Mouse (Mus musculus): ENCODE measurements around the gene Ankrd33. TPM values are rescaled to one million over a fixed set of nuclear protein-coding genes. Genes with fewer than 3 reads are reported as not detected.

Ankrd33 gene
- polyA plus RNA-seq, 1 experiment from 2014 or later: not detected

- CTCF ChIA-PET: interaction anchor here (0.7 to 2.1 kb wide), 6 partner anchors 16 to 91 kb away, joined by 3 to 8 read pairs (median 3); no protein-coding TSS in a partner anchor
- ATAC-seq (no peak), DNase-seq (ENCODE audit: low read depth, low spot score) (no peak)
- POLR2A ChIA-PET: interaction anchor here (1.2 to 1.3 kb wide), 2 partner anchors 17 to 27 kb away, joined by 3 read pairs; no protein-coding TSS in a partner anchor
- in situ Hi-C loops (cut with MboI; ENCODE audit: low pct_unique_long_range_greater_than_20kb): loop anchor here (10.0 kb wide), 1 partner anchor 47 kb away; no protein-coding TSS in a partner anchor
- TF ChIP-seq CTCF (IDR thresholded peaks at IDR 0.05): no peak
- H3K27me3 ChIP-seq: no peaks in the 10 kb centered on the region
These were observed 31.8 kb downstream of the Ankrd33 start for GRCm38 (mm10) chr15:101147115-101147909.

- ChIA-PET CTCF (interaction anchor here (0.7 to 2.1 kb wide), 10 partner anchors 10 to 136 kb away, joined by 3 to 8 read pairs (median 3); partner anchors contain the start of gene Atg101), POLR2A (interaction anchor here (1.2 to 1.3 kb wide), 2 partner anchors 16 to 27 kb away, joined by 3 read pairs; no protein-coding TSS in a partner anchor)
- in situ Hi-C loops (cut with MboI; ENCODE audit: low pct_unique_long_range_greater_than_20kb): loop anchor here (10.0 kb wide), 1 partner anchor 47 kb away; no protein-coding TSS in a partner anchor
- no peak for TF ChIP-seq CTCF (IDR thresholded peaks at IDR 0.05)
- ATAC-seq (no peak), DNase-seq (ENCODE audit: low read depth, low spot score) (no peak)
- no peaks in the 10 kb centered on the region for H3K27me3 ChIP-seq
These were observed 32.3 kb downstream of the Ankrd33 start for GRCm38 (mm10) chr15:101147910-101148273.

- H3K27me3 ChIP-seq: no peaks in the 10 kb centered on the region
- ChIA-PET POLR2A (interaction anchor here (1.2 kb wide), 1 partner anchor 15 kb away, joined by 3 read pairs; no protein-coding TSS in a partner anchor), CTCF (interaction anchor here (0.7 to 2.1 kb wide), 10 partner anchors 9 to 135 kb away, joined by 3 to 8 read pairs (median 3); partner anchors contain the start of gene Atg101)
- DNase-seq (ENCODE audit: low read depth, low spot score) (no peak), ATAC-seq (no peak)
- peak; percentile 57 for TF ChIP-seq CTCF (IDR thresholded peaks at IDR 0.05)
- in situ Hi-C loops (cut with MboI; ENCODE audit: low pct_unique_long_range_greater_than_20kb): loop anchor here (10.0 kb wide), 1 partner anchor 46 kb away; no protein-coding TSS in a partner anchor
These were observed 33.0 kb downstream of the Ankrd33 start for GRCm38 (mm10) chr15:101148604-101149003.

GRCm38 (mm10) chr15:101151409-101152261, 36.1 kb downstream of the Ankrd33 start:
- POLR2A ChIA-PET: interaction anchor here (1.1 kb wide), 1 partner anchor 12 kb away, joined by 4 read pairs; no protein-coding TSS in a partner anchor
- in situ Hi-C loops (cut with MboI; ENCODE audit: low pct_unique_long_range_greater_than_20kb): no loop called here

GRCm38 (mm10) chr15:101154700-101155616, 39.4 kb downstream of the Ankrd33 start:
- TF ChIP-seq CTCF (IDR thresholded peaks at IDR 0.05): no peak
- no peak for DNase-seq (ENCODE audit: low read depth, low spot score)
- H3K27me3 ChIP-seq: no peaks in the 10 kb centered on the region
- POLR2A ChIA-PET: no interaction called here
- ATAC-seq: no peak
- CTCF ChIA-PET: no interaction called here
- in situ Hi-C loops (cut with MboI; ENCODE audit: low pct_unique_long_range_greater_than_20kb): no loop called here

More at GRCm38 (mm10) chr15:101151409-101152261, 36.1 kb downstream of the Ankrd33 start:
- TF ChIP-seq CTCF (IDR thresholded peaks at IDR 0.05): no peak
- DNase-seq (ENCODE audit: low read depth, low spot score) (no peak), ATAC-seq (no peak)
- CTCF ChIA-PET: interaction anchor here (0.6 to 1.2 kb wide), 3 partner anchors 21 to 46 kb away, joined by 3 read pairs; no protein-coding TSS in a partner anchor
- H3K27me3 ChIP-seq: no peaks in the 10 kb centered on the region

GRCm38 (mm10) chr15:101160128-101160527, 44.6 kb downstream of the Ankrd33 start:
- ATAC-seq (no peak), DNase-seq (ENCODE audit: low read depth, low spot score) (no peak)
- H3K27me3 ChIP-seq: no peaks in the 10 kb centered on the region
- CTCF ChIA-PET: no interaction called here
- TF ChIP-seq CTCF (IDR thresholded peaks at IDR 0.05): no peak
- POLR2A ChIA-PET: no interaction called here
- in situ Hi-C loops (cut with MboI; ENCODE audit: low pct_unique_long_range_greater_than_20kb): no loop called here

- in situ Hi-C loops (cut with MboI; ENCODE audit: low pct_unique_long_range_greater_than_20kb): no loop called here
- DNase-seq (ENCODE audit: low read depth, low spot score) (no peak), ATAC-seq (no peak)
- CTCF ChIA-PET: no interaction called here
- POLR2A ChIA-PET: interaction anchor here (0.6 kb wide), 1 partner anchor 11 kb away, joined by 3 read pairs; no protein-coding TSS in a partner anchor
- H3K27me3 ChIP-seq: no peaks in the 10 kb centered on the region
- TF ChIP-seq CTCF (IDR thresholded peaks at IDR 0.05): no peak
These were observed 45.0 kb downstream of the Ankrd33 start for GRCm38 (mm10) chr15:101160591-101160990.

GRCm38 (mm10) chr15:101161534-101161933, 46.0 kb downstream of the Ankrd33 start:
- no peaks in the 10 kb centered on the region for H3K27me3 ChIP-seq
- DNase-seq (ENCODE audit: low read depth, low spot score): no peak
- in situ Hi-C loops (cut with MboI; ENCODE audit: low pct_unique_long_range_greater_than_20kb): no loop called here
- ChIA-PET POLR2A (no interaction called here), CTCF (no interaction called here)
- TF ChIP-seq CTCF (IDR thresholded peaks at IDR 0.05): no peak
- no peak for ATAC-seq

GRCm38 (mm10) chr15:101163056-101163458, 47.5 kb downstream of the Ankrd33 start:
- in situ Hi-C loops (cut with MboI; ENCODE audit: low pct_unique_long_range_greater_than_20kb): no loop called here
- no peak for ATAC-seq
- ChIA-PET POLR2A (interaction anchor here (0.9 to 1.3 kb wide), 2 partner anchors 11 to 15 kb away, joined by 3 to 4 read pairs; no protein-coding TSS in a partner anchor), CTCF (interaction anchor here (1.0 to 2.5 kb wide), 2 partner anchors 15 to 24 kb away, joined by 3 to 8 read pairs; no protein-coding TSS in a partner anchor)
- no peaks in the 10 kb centered on the region for H3K27me3 ChIP-seq
- no peak for TF ChIP-seq CTCF (IDR thresholded peaks at IDR 0.05)
- no peak for DNase-seq (ENCODE audit: low read depth, low spot score)
